Mouse (Mus musculus): ENCODE results near the gene Itm2a.

The Itm2a gene

GRCm38 (mm10) chrX:107402915-107403912 is at the start of gene Itm2a:
Itm2a (minus strand) TSS chrX:107403376.
- no peak for DNase-seq (ENCODE audit: low read depth in 1 of 2, low spot score in 2 of 2)

- no peak for DNase-seq (ENCODE audit: low read depth in 1 of 2, low spot score in 2 of 2)
Measured at GRCm38 (mm10) chrX:107435887-107436286, 32.7 kb upstream of the Itm2a start.

- no peak for DNase-seq (ENCODE audit: low read depth in 1 of 2, low spot score in 2 of 2)
Measured at GRCm38 (mm10) chrX:107421304-107421703, 18.1 kb upstream of the Itm2a start.

GRCm38 (mm10) chrX:107417345-107417744 is 14.2 kb upstream of the Itm2a start:
- no peak for DNase-seq (ENCODE audit: low read depth in 1 of 2, low spot score in 2 of 2)

- no peak for DNase-seq (ENCODE audit: low read depth in 1 of 2, low spot score in 2 of 2)
Measured at GRCm38 (mm10) chrX:107415999-107416398, 12.8 kb upstream of the Itm2a start.

- DNase-seq (ENCODE audit: low read depth in 1 of 2, low spot score in 2 of 2), result no peak
Measured at GRCm38 (mm10) chrX:107402481-107402880, 695 bp downstream of the Itm2a start.

GRCm38 (mm10) chrX:107399087-107399486 is 4.1 kb downstream of the Itm2a start:
- no peak for DNase-seq (ENCODE audit: low read depth in 1 of 2, low spot score in 2 of 2)

GRCm38 (mm10) chrX:107393256-107393655 is 9.9 kb downstream of the Itm2a start:
- DNase-seq (ENCODE audit: low read depth in 1 of 2, low spot score in 2 of 2), result no peak

GRCm38 (mm10) chrX:107375329-107375728 is 27.8 kb downstream of the Itm2a start:
- no peak for DNase-seq (ENCODE audit: low read depth in 1 of 2, low spot score in 2 of 2)
